Mouse (Mus musculus) hindbrain, embryonic 11.5 days (tissue): Measurements from ENCODE around the gene Sbno2. TPM values are rescaled to one million over a fixed set of nuclear protein-coding genes. Genes with fewer than 3 reads are reported as not detected.

Experiments used
- ATAC-seq: fragments of 200-750 bp; cut with Nextera tagmentation; 2 replicates; pipeline ENCODE4 v1.8.0; 2017; ENCODE audit warnings: mild to moderate bottlenecking, moderate TSS enrichment, moderate library complexity; ENCODE audit not compliant: low FRiP score
- DNase-seq: peaks from one replicate; pipeline ENCODE4 v3.0.0-alpha.2; 2015; ENCODE audit warnings: low spot score
- H3K27ac ChIP-seq: fragments of 300-500 bp; sonication (generic); 2 replicates; pipeline ENCODE4 v1.5.1; 2014; ENCODE audit warnings: mild to moderate bottlenecking, low read depth, low read length
- H3K27me3 ChIP-seq: fragments of 300-500 bp; sonication (generic); 2 replicates; pipeline ENCODE4 v1.6.1; 2014; ENCODE audit warnings: mild to moderate bottlenecking, low read length, moderate library complexity, mixed read lengths; ENCODE audit not compliant: control insufficient read depth, insufficient read depth
- H3K36me3 ChIP-seq: fragments of 300-500 bp; sonication (generic); 2 replicates; pipeline ENCODE4 v1.6.1; 2014; ENCODE audit warnings: mild to moderate bottlenecking, low read length, moderate library complexity, mixed read lengths; ENCODE audit not compliant: control insufficient read depth, insufficient read depth
- H3K4me1 ChIP-seq: fragments of 300-500 bp; sonication (generic); replicated peaks from 2 replicates; pipeline ENCODE4 v1.6.1; 2014; ENCODE audit warnings: low read length, mixed read lengths; ENCODE audit not compliant: control insufficient read depth, insufficient read depth
- H3K4me2 ChIP-seq: fragments of 300-500 bp; sonication (generic); replicated peaks from 2 replicates; pipeline ENCODE4 v1.6.1; 2014; ENCODE audit warnings: mild to moderate bottlenecking, low read depth, low read length
- H3K4me3 ChIP-seq: fragments of 300-500 bp; sonication (generic); 2 replicates; pipeline ENCODE4 v1.5.1; 2014; ENCODE audit warnings: low read depth, low read length
- H3K9ac ChIP-seq: fragments of 300-500 bp; sonication (generic); 2 replicates; pipeline ENCODE4 v1.6.1; 2014; ENCODE audit warnings: low read depth, low read length
- H3K9me3 ChIP-seq: fragments of 300-500 bp; sonication (generic); 2 replicates; pipeline ENCODE4 v1.6.1; 2016; ENCODE audit warnings: low read length; ENCODE audit not compliant: control insufficient read depth
- WGBS: fragments of 180-500 bp; shearing (Covaris S2); extraction: QIAGEN DNeasy Blood & Tissue Kit; methylation state at CpG from one replicate; pipeline ENCODE4 v1.1.7; 2014; 5-methylcytosine and 5-hydroxymethylcytosine counted together
- polyA plus RNA-seq: library from polyadenylated mRNA; unstranded; fragments of >200 nt; fragmentation: Nextera tagmentation; extraction: Ambion mirVana; gene quantifications from 2 replicates; pipeline ENCODE4 v1.2.1, GENCODE M21; 2014

Gene Sbno2
- polyA plus RNA-seq, 1 experiment from 2014 or later: 9.5 TPM

- Histone ChIP-seq H3K9ac (no peak overlapping the region), H3K4me1 (peaks cover 23% of the 10 kb centered on the region), H3K36me3 (peaks cover 11% of the 10 kb centered on the region), H3K4me2 (no peak overlapping the region), H3K9me3 (no peaks in the 10 kb centered on the region), H3K27ac (no peak overlapping the region), H3K4me3 (no peak overlapping the region), H3K27me3 (peaks cover 21% of the 10 kb centered on the region)
- WGBS: 83% methylated on average over 8 of the region's 8 CpGs
- DNase-seq: no peak
- no peak for ATAC-seq
Measured at GRCm38 (mm10) chr10:80133226-80133849, 28.0 kb upstream of the Sbno2 start.

GRCm38 (mm10) chr10:80131952-80132350 is 26.6 kb upstream of the Sbno2 start:
- Histone ChIP-seq H3K27ac (no peak overlapping the region; the same call in 1 of the 2 replicates), H3K27me3 (peaks cover 15% of the 10 kb centered on the region)

GRCm38 (mm10) chr10:80131316-80131951 is 26.1 kb upstream of the Sbno2 start:
- H3K9me3 ChIP-seq: no peaks in the 10 kb centered on the region
- H3K9ac ChIP-seq: no peak overlapping the region
- H3K4me1 ChIP-seq: peaks cover 11% of the 10 kb centered on the region
- ATAC-seq (peak; percentile 56), DNase-seq (peak; percentile 71)
- peak overlapping the region; percentile 8; the same call in 1 of the 2 replicates for H3K4me2 ChIP-seq
- 15% methylated on average over 46 of the region's 55 CpGs for WGBS
- peaks cover 11% of the 10 kb centered on the region; the same call in 1 of the 2 replicates for H3K27me3 ChIP-seq
- H3K36me3 ChIP-seq: peaks cover 12% of the 10 kb centered on the region
- H3K27ac ChIP-seq: no peak overlapping the region; the same call in 1 of the 2 replicates
- H3K4me3 ChIP-seq: no peak overlapping the region

More at GRCm38 (mm10) chr10:80131952-80132350, 26.6 kb upstream of the Sbno2 start:
- Histone ChIP-seq H3K36me3 (peaks cover 11% of the 10 kb centered on the region), H3K9me3 (no peaks in the 10 kb centered on the region), H3K4me3 (no peak overlapping the region), H3K4me2 (no peak overlapping the region; the same call in 1 of the 2 replicates), H3K9ac (no peak overlapping the region), H3K4me1 (peaks cover 16% of the 10 kb centered on the region)
- ATAC-seq: peak; percentile 25; the same call in 1 of the 2 replicates
- DNase-seq: peak; percentile 53
- 26% methylated on average over 27 of the region's 27 CpGs for WGBS

- H3K4me3 ChIP-seq: no peak overlapping the region
Measured at GRCm38 (mm10) chr10:80130403-80131031, 25.1 kb upstream of the Sbno2 start.

GRCm38 (mm10) chr10:80129846-80130245 is 24.5 kb upstream of the Sbno2 start:
- DNase-seq: no peak
- WGBS: 92% methylated on average over 9 of the region's 9 CpGs
- no peak for ATAC-seq
- H3K9ac ChIP-seq: no peak overlapping the region
- H3K4me1 ChIP-seq: peaks cover 11% of the 10 kb centered on the region
- H3K4me3 ChIP-seq: no peak overlapping the region
- H3K9me3 ChIP-seq: no peaks in the 10 kb centered on the region
- H3K27ac ChIP-seq: no peak overlapping the region
- no peak overlapping the region for H3K4me2 ChIP-seq
- H3K36me3 ChIP-seq: peaks cover 25% of the 10 kb centered on the region
- H3K27me3 ChIP-seq: peaks cover 2% of the 10 kb centered on the region; the same call in 1 of the 2 replicates

More at GRCm38 (mm10) chr10:80130403-80131031, 25.1 kb upstream of the Sbno2 start:
- no peak overlapping the region for H3K9ac ChIP-seq
- ATAC-seq (no peak), DNase-seq (peak; percentile 17)
- H3K9me3 ChIP-seq: no peaks in the 10 kb centered on the region
- peaks cover 11% of the 10 kb centered on the region for H3K4me1 ChIP-seq
- H3K27me3 ChIP-seq: peaks cover 4% of the 10 kb centered on the region; the same call in 1 of the 2 replicates
- 83% methylated on average over 18 of the region's 18 CpGs for WGBS
- H3K4me2 ChIP-seq: peak overlapping the region; percentile 8; the same call in 1 of the 2 replicates
- peaks cover 19% of the 10 kb centered on the region for H3K36me3 ChIP-seq
- H3K27ac ChIP-seq: no peak overlapping the region

- Histone ChIP-seq H3K36me3 (peaks cover 27% of the 10 kb centered on the region), H3K4me3 (no peak overlapping the region), H3K9me3 (no peaks in the 10 kb centered on the region), H3K4me1 (peaks cover 11% of the 10 kb centered on the region), H3K9ac (no peak overlapping the region), H3K27ac (no peak overlapping the region), H3K27me3 (no peaks in the 10 kb centered on the region; the same call in 1 of the 2 replicates), H3K4me2 (no peak overlapping the region)
- ATAC-seq: no peak
- 93% methylated on average over 8 of the region's 8 CpGs for WGBS
- DNase-seq: no peak
Measured at GRCm38 (mm10) chr10:80127920-80128319, 22.5 kb upstream of the Sbno2 start.

GRCm38 (mm10) chr10:80123932-80124562 is 18.7 kb upstream of the Sbno2 start:
- DNase-seq: no peak
- Histone ChIP-seq H3K27me3 (no peaks in the 10 kb centered on the region), H3K9ac (no peak overlapping the region), H3K27ac (no peak overlapping the region), H3K4me3 (no peak overlapping the region), H3K4me1 (no peaks in the 10 kb centered on the region), H3K9me3 (no peaks in the 10 kb centered on the region), H3K4me2 (no peak overlapping the region), H3K36me3 (peaks cover 17% of the 10 kb centered on the region; the same call in 1 of the 2 replicates)
- 93% methylated on average over 9 of the region's 9 CpGs for WGBS
- ATAC-seq: no peak

DNA sequence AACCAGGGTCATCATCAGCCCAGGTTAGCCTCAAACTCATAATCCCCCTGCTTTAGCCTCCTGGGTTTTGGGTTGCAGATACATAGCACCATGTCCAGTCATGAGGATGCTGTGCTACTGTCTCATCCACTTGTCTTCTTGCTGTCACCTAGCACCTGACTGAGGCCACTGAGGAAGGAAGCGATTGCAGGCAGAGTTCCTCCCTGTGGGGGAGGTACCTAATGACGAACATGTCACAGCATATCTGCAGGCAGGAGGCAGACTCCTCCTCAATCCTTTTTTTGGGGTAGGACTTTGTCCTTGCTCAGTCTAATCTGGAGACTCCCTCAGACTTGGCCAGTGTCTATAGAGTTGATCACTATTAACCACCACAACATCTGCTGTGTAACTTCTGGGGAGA is 16.3 kb upstream of the Sbno2 start:
- H3K27me3 ChIP-seq: no peaks in the 10 kb centered on the region
- DNase-seq (no peak), ATAC-seq (no peak)
- no peak overlapping the region for H3K4me3 ChIP-seq
- WGBS: 87% methylated on average over 2 of the region's 2 CpGs
- H3K9me3 ChIP-seq: no peaks in the 10 kb centered on the region
- H3K36me3 ChIP-seq: peaks cover 16% of the 10 kb centered on the region; the same call in 1 of the 2 replicates
- H3K4me2 ChIP-seq: no peak overlapping the region
- H3K4me1 ChIP-seq: peaks cover 16% of the 10 kb centered on the region
- no peak overlapping the region for H3K9ac ChIP-seq
- no peak overlapping the region for H3K27ac ChIP-seq
